Mouse (Mus musculus) erythroblast, embryonic 14.5 days (primary cell): ENCODE results near the gene Syngr1.

ENCODE experiments used
- GATA1 ChIP-seq: IDR thresholded peaks from 2 replicates; pipeline ENCODE4 v1.6.1; 2012; ENCODE audit warnings: low read length, inconsistent platforms, mixed read lengths
- TAL1 ChIP-seq: IDR thresholded peaks from 3 replicates; pipeline ENCODE4 v1.6.1; 2012; ENCODE audit warnings: low read length, inconsistent platforms, mixed read lengths

- no peak for TF ChIP-seq TAL1
- no peak for TF ChIP-seq GATA1
Observed at GRCm38 (mm10) chr15:80107143-80107542, 16.0 kb downstream of the Syngr1 start.
